Mouse (Mus musculus): ENCODE measurements around the gene Npas3. TPM values are rescaled to one million over a fixed set of nuclear protein-coding genes. Genes with fewer than 3 reads are reported as not detected.

Npas3 gene
- polyA plus RNA-seq, 1 experiment from 2014 or later, result 25.9 TPM

- Histone ChIP-seq H3K36me3 (replicated peaks; ENCODE audit: control insufficient read depth, insufficient read depth) (no peaks in the 10 kb centered on the region), H3K4me2 (replicated peaks) (no peak overlapping the region), H3K4me1 (replicated peaks; ENCODE audit: control insufficient read depth, insufficient read depth, low read length) (peaks cover 11% of the 10 kb centered on the region; the same call in 1 of the 2 replicates), H3K27ac (no peak overlapping the region; the same call in 1 of the 2 replicates), H3K9me3 (ENCODE audit: control insufficient read depth, low read length) (no peaks in the 10 kb centered on the region), H3K9ac (no peak overlapping the region), H3K27me3 (ENCODE audit: control insufficient read depth, insufficient read depth, low read length) (no peaks in the 10 kb centered on the region), H3K4me3 (replicated peaks; ENCODE audit: low read length) (no peak overlapping the region)
- no peak for ATAC-seq (ENCODE audit: low FRiP score)
- WGBS, result 18% methylated on average over 14 of the region's 14 CpGs
- no peak for DNase-seq (ENCODE audit: low spot score)
Measured at GRCm38 (mm10) chr12:53338349-53338948, 90.0 kb downstream of the Npas3 start.

- Histone ChIP-seq H3K36me3 (replicated peaks; ENCODE audit: control insufficient read depth, insufficient read depth) (no peaks in the 10 kb centered on the region), H3K27me3 (ENCODE audit: control insufficient read depth, insufficient read depth, low read length) (no peaks in the 10 kb centered on the region), H3K4me2 (replicated peaks) (no peak overlapping the region), H3K9ac (no peak overlapping the region), H3K9me3 (ENCODE audit: control insufficient read depth, low read length) (no peaks in the 10 kb centered on the region), H3K27ac (no peak overlapping the region), H3K4me3 (replicated peaks; ENCODE audit: low read length) (no peak overlapping the region), H3K4me1 (replicated peaks; ENCODE audit: control insufficient read depth, insufficient read depth, low read length) (peaks cover 7% of the 10 kb centered on the region; the same call in 1 of the 2 replicates)
- ATAC-seq (ENCODE audit: low FRiP score) (no peak), DNase-seq (ENCODE audit: low spot score) (no peak)
- 52% methylated on average over 9 of the region's 9 CpGs for WGBS
Measured at GRCm38 (mm10) chr12:53342741-53343140, 94.3 kb downstream of the Npas3 start.

GRCm38 (mm10) chr12:53351860-53352259 is 103.4 kb downstream of the Npas3 start:
- no peak overlapping the region for H3K4me2 ChIP-seq (replicated peaks)
- no peaks in the 10 kb centered on the region for H3K36me3 ChIP-seq (replicated peaks; ENCODE audit: control insufficient read depth, insufficient read depth)
- no peaks in the 10 kb centered on the region for H3K27me3 ChIP-seq (ENCODE audit: control insufficient read depth, insufficient read depth, low read length)
- no peaks in the 10 kb centered on the region for H3K9me3 ChIP-seq (ENCODE audit: control insufficient read depth, low read length)
- no peak for ATAC-seq (ENCODE audit: low FRiP score)
- peaks cover 13% of the 10 kb centered on the region for H3K4me1 ChIP-seq (replicated peaks; ENCODE audit: control insufficient read depth, insufficient read depth, low read length)
- WGBS, result 42% methylated on average over 7 of the region's 7 CpGs
- no peak overlapping the region for H3K27ac ChIP-seq
- no peak for DNase-seq (ENCODE audit: low spot score)
- no peak overlapping the region for H3K4me3 ChIP-seq (replicated peaks; ENCODE audit: low read length)
- no peak overlapping the region for H3K9ac ChIP-seq

DNA sequence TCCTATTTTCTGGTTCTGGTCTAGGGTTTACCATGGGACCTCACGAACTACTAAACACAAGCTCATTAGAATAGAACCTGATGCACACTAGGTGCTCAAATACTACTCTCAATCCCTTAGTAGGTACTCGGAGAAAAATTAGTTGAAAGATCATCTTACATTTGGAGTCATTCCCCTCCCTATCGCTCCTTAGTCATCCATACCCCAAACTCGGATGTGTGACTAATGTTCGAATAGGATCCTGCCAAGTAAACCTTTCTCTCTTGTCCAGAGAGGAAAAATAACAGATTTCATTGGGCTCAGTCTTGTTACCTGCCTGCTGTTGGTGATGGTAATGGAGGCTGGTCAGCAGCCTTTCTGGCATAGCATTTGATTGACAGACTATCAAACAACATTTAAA is 117.3 kb downstream of the Npas3 start:
- H3K27me3 ChIP-seq (ENCODE audit: control insufficient read depth, insufficient read depth, low read length), result no peaks in the 10 kb centered on the region
- no peaks in the 10 kb centered on the region for H3K36me3 ChIP-seq (replicated peaks; ENCODE audit: control insufficient read depth, insufficient read depth)
- no peak overlapping the region for H3K4me3 ChIP-seq (replicated peaks; ENCODE audit: low read length)
- 90% methylated on average over 5 of the region's 5 CpGs for WGBS
- ATAC-seq (ENCODE audit: low FRiP score) (no peak), DNase-seq (ENCODE audit: low spot score) (no peak)
- no peaks in the 10 kb centered on the region for H3K4me1 ChIP-seq (replicated peaks; ENCODE audit: control insufficient read depth, insufficient read depth, low read length)
- H3K9ac ChIP-seq, result no peak overlapping the region
- no peak overlapping the region for H3K27ac ChIP-seq
- H3K9me3 ChIP-seq (ENCODE audit: control insufficient read depth, low read length), result no peaks in the 10 kb centered on the region
- no peak overlapping the region for H3K4me2 ChIP-seq (replicated peaks)

DNA sequence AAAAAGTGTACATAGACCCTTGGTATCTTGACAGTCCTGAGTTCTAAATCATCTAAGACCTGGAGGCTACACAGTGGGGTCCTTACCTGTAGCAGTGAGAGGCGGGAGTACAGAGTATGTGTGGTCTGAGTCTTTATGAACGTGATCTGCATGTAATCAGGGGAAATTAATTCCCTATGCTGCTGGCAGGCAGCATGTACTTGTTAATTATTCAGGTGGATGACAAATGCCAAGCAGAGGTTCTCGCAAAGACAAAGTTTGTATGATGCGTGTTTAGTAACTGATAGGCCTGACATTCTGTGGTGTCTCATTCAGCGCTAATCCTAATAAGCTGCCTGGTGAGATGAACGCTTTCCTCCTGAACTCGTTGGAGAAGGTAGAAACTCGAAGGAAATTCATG is 136.4 kb downstream of the Npas3 start:
- Histone ChIP-seq H3K36me3 (replicated peaks; ENCODE audit: control insufficient read depth, insufficient read depth) (no peaks in the 10 kb centered on the region), H3K9me3 (ENCODE audit: control insufficient read depth, low read length) (no peaks in the 10 kb centered on the region), H3K27ac (no peak overlapping the region), H3K4me1 (replicated peaks; ENCODE audit: control insufficient read depth, insufficient read depth, low read length) (no peaks in the 10 kb centered on the region), H3K9ac (no peak overlapping the region), H3K4me2 (replicated peaks) (no peak overlapping the region), H3K27me3 (ENCODE audit: control insufficient read depth, insufficient read depth, low read length) (no peaks in the 10 kb centered on the region), H3K4me3 (replicated peaks; ENCODE audit: low read length) (no peak overlapping the region)
- DNase-seq (ENCODE audit: low spot score) (no peak), ATAC-seq (ENCODE audit: low FRiP score) (no peak; the same call in 1 of the 2 replicates)
- 58% methylated on average over 8 of the region's 8 CpGs for WGBS

GRCm38 (mm10) chr12:53405856-53406255 is 157.4 kb downstream of the Npas3 start:
- peaks cover 24% of the 10 kb centered on the region for H3K4me1 ChIP-seq (replicated peaks; ENCODE audit: control insufficient read depth, insufficient read depth, low read length)

DNA sequence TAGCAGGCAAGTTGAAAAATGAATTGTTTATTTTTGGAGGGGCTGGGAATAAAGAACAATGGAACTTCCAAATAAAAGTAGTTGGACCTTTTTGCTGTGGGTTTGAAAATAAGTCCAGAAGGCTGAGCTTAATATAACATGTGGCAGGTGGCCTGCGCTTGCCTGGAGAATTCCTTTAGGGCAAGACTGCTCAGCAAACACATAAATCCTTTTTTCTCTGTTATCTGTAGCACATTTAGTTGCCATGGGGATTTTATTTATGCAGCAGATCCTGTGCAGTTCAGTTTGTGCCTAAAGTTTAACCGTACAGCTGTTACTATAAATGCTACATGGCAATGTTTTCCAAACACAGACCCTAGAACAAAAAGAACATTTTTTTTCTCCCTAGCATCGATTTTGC is 159.3 kb downstream of the Npas3 start:
- no peak overlapping the region for H3K27ac ChIP-seq
- H3K27me3 ChIP-seq (ENCODE audit: control insufficient read depth, insufficient read depth, low read length), result no peaks in the 10 kb centered on the region
- peaks cover 24% of the 10 kb centered on the region for H3K4me1 ChIP-seq (replicated peaks; ENCODE audit: control insufficient read depth, insufficient read depth, low read length)
- H3K9ac ChIP-seq, result no peak overlapping the region
- ATAC-seq (ENCODE audit: low FRiP score) (no peak), DNase-seq (ENCODE audit: low spot score) (no peak)
- H3K36me3 ChIP-seq (replicated peaks; ENCODE audit: control insufficient read depth, insufficient read depth), result no peaks in the 10 kb centered on the region
- no peak overlapping the region for H3K4me2 ChIP-seq (replicated peaks)
- no peak overlapping the region for H3K4me3 ChIP-seq (replicated peaks; ENCODE audit: low read length)
- H3K9me3 ChIP-seq (ENCODE audit: control insufficient read depth, low read length), result no peaks in the 10 kb centered on the region
- WGBS, result 29% methylated on average over 3 of the region's 3 CpGs

More at GRCm38 (mm10) chr12:53405856-53406255, 157.4 kb downstream of the Npas3 start:
- no peak for DNase-seq (ENCODE audit: low spot score)
- Histone ChIP-seq H3K4me3 (replicated peaks; ENCODE audit: low read length) (no peak overlapping the region), H3K9ac (no peak overlapping the region), H3K27ac (no peak overlapping the region), H3K36me3 (replicated peaks; ENCODE audit: control insufficient read depth, insufficient read depth) (no peaks in the 10 kb centered on the region), H3K4me2 (replicated peaks) (no peak overlapping the region), H3K27me3 (ENCODE audit: control insufficient read depth, insufficient read depth, low read length) (no peaks in the 10 kb centered on the region), H3K9me3 (ENCODE audit: control insufficient read depth, low read length) (no peaks in the 10 kb centered on the region)
- ATAC-seq (ENCODE audit: low FRiP score), result no peak
- WGBS, result 40% methylated on average over 4 of the region's 4 CpGs

GRCm38 (mm10) chr12:53409711-53410110 is 161.2 kb downstream of the Npas3 start:
- peaks cover 24% of the 10 kb centered on the region for H3K4me1 ChIP-seq (replicated peaks; ENCODE audit: control insufficient read depth, insufficient read depth, low read length)
- no peak overlapping the region for H3K4me3 ChIP-seq (replicated peaks; ENCODE audit: low read length)
- no peak overlapping the region for H3K4me2 ChIP-seq (replicated peaks)
- H3K9me3 ChIP-seq (ENCODE audit: control insufficient read depth, low read length), result no peaks in the 10 kb centered on the region
- DNase-seq (ENCODE audit: low spot score) (no peak), ATAC-seq (ENCODE audit: low FRiP score) (no peak)
- 95% methylated on average over 4 of the region's 4 CpGs for WGBS
- H3K9ac ChIP-seq, result no peak overlapping the region
- H3K36me3 ChIP-seq (replicated peaks; ENCODE audit: control insufficient read depth, insufficient read depth), result no peaks in the 10 kb centered on the region
- H3K27ac ChIP-seq, result no peak overlapping the region
- no peaks in the 10 kb centered on the region for H3K27me3 ChIP-seq (ENCODE audit: control insufficient read depth, insufficient read depth, low read length)

- no peak overlapping the region for H3K4me2 ChIP-seq (replicated peaks)
- H3K27ac ChIP-seq, result no peak overlapping the region; the same call in 1 of the 2 replicates
- no peak for DNase-seq (ENCODE audit: low spot score)
- H3K4me1 ChIP-seq (replicated peaks; ENCODE audit: control insufficient read depth, insufficient read depth, low read length), result peaks cover 24% of the 10 kb centered on the region
- WGBS, result 63% methylated on average over 2 of the region's 2 CpGs
- H3K9ac ChIP-seq, result no peak overlapping the region
- no peaks in the 10 kb centered on the region for H3K9me3 ChIP-seq (ENCODE audit: control insufficient read depth, low read length)
- H3K27me3 ChIP-seq (ENCODE audit: control insufficient read depth, insufficient read depth, low read length), result no peaks in the 10 kb centered on the region
- no peaks in the 10 kb centered on the region for H3K36me3 ChIP-seq (replicated peaks; ENCODE audit: control insufficient read depth, insufficient read depth)
- no peak overlapping the region for H3K4me3 ChIP-seq (replicated peaks; ENCODE audit: low read length)
- ATAC-seq (ENCODE audit: low FRiP score), result no peak
Measured at GRCm38 (mm10) chr12:53410647-53411046, 162.2 kb downstream of the Npas3 start.

GRCm38 (mm10) chr12:53416096-53416495 is 167.6 kb downstream of the Npas3 start:
- Histone ChIP-seq H3K27me3 (ENCODE audit: control insufficient read depth, insufficient read depth, low read length) (no peaks in the 10 kb centered on the region), H3K36me3 (replicated peaks; ENCODE audit: control insufficient read depth, insufficient read depth) (no peaks in the 10 kb centered on the region), H3K27ac (no peak overlapping the region), H3K4me2 (replicated peaks) (no peak overlapping the region), H3K9ac (no peak overlapping the region), H3K4me3 (replicated peaks; ENCODE audit: low read length) (no peak overlapping the region), H3K4me1 (replicated peaks; ENCODE audit: control insufficient read depth, insufficient read depth, low read length) (peaks cover 7% of the 10 kb centered on the region; the same call in 1 of the 2 replicates), H3K9me3 (ENCODE audit: control insufficient read depth, low read length) (no peaks in the 10 kb centered on the region)
- ATAC-seq (ENCODE audit: low FRiP score) (no peak), DNase-seq (ENCODE audit: low spot score) (no peak)
- WGBS, result 52% methylated on average over 4 of the region's 4 CpGs

Measured in hindbrain, embryonic 14.5 days (tissue).